Mouse (Mus musculus): ENCODE results near the gene Tlk1. TPM values are rescaled to one million over a fixed set of nuclear protein-coding genes. Genes with fewer than 3 reads are reported as not detected.

Gene Tlk1
- total and polyA plus RNA-seq, 3 experiments = 13.1 to 37.6 (median 17.4) TPM

GRCm38 (mm10) chr2:70845871-70846270 is 20.3 kb upstream of the Tlk1 start:
- H3K4me3 ChIP-seq (replicated peaks in 1 of 3; ENCODE audit: low read depth in 2 of 3, low read length in 2 of 3, poor library complexity in 1 of 3) = no peak overlapping the region
- H3K27ac ChIP-seq (ENCODE audit: insufficient read depth, low read depth) = no peak overlapping the region
- H3K27me3 ChIP-seq (replicated peaks) = no peaks in the 10 kb centered on the region
- no peak for DNase-seq (ENCODE audit: extremely low read depth)
- no peaks in the 10 kb centered on the region for H3K9me3 ChIP-seq (replicated peaks; ENCODE audit: low read length)
- no peak overlapping the region for H3K9ac ChIP-seq (ENCODE audit: insufficient read depth, low read depth)
- in situ Hi-C loops (cut with MboI; ENCODE audit: low pct_ligation_motif_present, low pct_unique_long_range_greater_than_20kb, low sequenced_read_pairs) = no loop called here
- H3K4me2 ChIP-seq (ENCODE audit: insufficient read depth, low read depth, poor library complexity, severe bottlenecking) = no peak overlapping the region
- no peaks in the 10 kb centered on the region for H3K36me3 ChIP-seq (replicated peaks in 1 of 2; ENCODE audit: control insufficient read depth in 1 of 2, insufficient read depth in 1 of 2, low read length in 1 of 2)
- no peaks in the 10 kb centered on the region for H3K79me2 ChIP-seq (replicated peaks; ENCODE audit: control insufficient read depth, extremely low read depth, insufficient read depth, poor library complexity, severe bottlenecking)
- TF ChIP-seq RAD21 (IDR thresholded peaks at IDR 0.05; ENCODE audit: low read depth, low read length) = no peak
- TF ChIP-seq TCF12 (IDR thresholded peaks at IDR 0.05; ENCODE audit: low read depth, low read length) = no peak
- no peak for TF ChIP-seq ETS1 (conservative IDR thresholded peaks at IDR 0.05; ENCODE audit: low read depth, low read length)
- TF ChIP-seq MAZ (IDR thresholded peaks at IDR 0.05; ENCODE audit: low read depth, low read length) = no peak
- TF ChIP-seq CHD2 (IDR thresholded peaks at IDR 0.05; ENCODE audit: low read length) = no peak
- no peak for TF ChIP-seq EP300 (IDR thresholded peaks at IDR 0.05; ENCODE audit: low read length)
- TF ChIP-seq POLR2A (IDR thresholded peaks at IDR 0.05; ENCODE audit: low read depth, low read length) = no peak
- TF ChIP-seq USF2 (conservative IDR thresholded peaks at IDR 0.05; ENCODE audit: low read depth, low read length) = no peak
- TF ChIP-seq USF1 (IDR thresholded peaks at IDR 0.05; ENCODE audit: low read depth, low read length) = no peak
- dilution Hi-C loops (cut with MboI; ENCODE audit: extremely low pct_ligation_motif_present, extremely low pct_unique_long_range_greater_than_20kb, low sequenced_read_pairs) = no loop called here
- peaks cover 3 to 9% of the 10 kb centered on the region in 2 experiments; a peak in 3 of 4 replicates for H3K4me1 ChIP-seq (ENCODE audit: control insufficient read depth in 1 of 2, insufficient read depth in 2 of 2)

DNA sequence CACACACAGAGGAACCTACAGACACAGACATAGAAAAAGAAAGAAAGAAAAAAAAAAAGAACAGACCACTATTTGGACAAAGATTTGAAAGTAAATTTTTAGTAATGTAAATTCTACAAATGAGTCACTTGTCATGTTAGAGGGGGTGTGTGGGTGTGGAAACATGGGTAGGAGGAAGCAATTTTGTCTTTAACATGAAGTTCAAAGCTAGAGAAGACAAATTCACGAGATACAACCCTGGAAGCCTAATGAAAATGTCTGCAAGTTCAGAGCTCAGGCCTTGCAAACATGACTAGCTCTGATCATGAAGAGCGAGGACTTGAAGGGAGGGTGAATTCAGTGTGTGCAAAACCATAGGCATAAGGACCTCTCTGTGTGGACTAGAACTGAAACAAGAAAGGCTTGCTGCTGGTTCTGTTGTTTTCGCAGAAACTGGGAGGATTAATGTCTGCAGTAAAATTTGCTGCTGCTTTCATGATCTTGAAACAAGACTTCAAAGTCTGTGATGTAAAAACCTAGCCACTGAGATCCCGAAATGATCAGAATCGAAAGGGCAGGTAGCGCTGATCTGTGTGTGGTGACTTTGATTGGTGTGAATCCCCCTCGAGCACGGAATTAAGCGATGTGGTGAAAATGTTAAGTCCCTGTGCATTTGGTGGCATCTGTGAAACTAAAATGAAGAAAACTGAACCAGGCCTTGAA is 19.3 kb upstream of the Tlk1 start:
- Histone ChIP-seq H3K27ac (ENCODE audit: insufficient read depth, low read depth) (no peak overlapping the region), H3K79me2 (replicated peaks; ENCODE audit: control insufficient read depth, extremely low read depth, insufficient read depth, poor library complexity, severe bottlenecking) (no peaks in the 10 kb centered on the region), H3K4me2 (ENCODE audit: insufficient read depth, low read depth, poor library complexity, severe bottlenecking) (peak overlapping the region; percentile 77), H3K4me3 (replicated peaks in 1 of 3; ENCODE audit: low read depth in 2 of 3, low read length in 2 of 3, poor library complexity in 1 of 3) (no peak overlapping the region), H3K27me3 (replicated peaks) (no peaks in the 10 kb centered on the region), H3K9ac (ENCODE audit: insufficient read depth, low read depth) (peak overlapping the region; percentile 22), H3K4me1 (ENCODE audit: control insufficient read depth in 1 of 2, insufficient read depth in 2 of 2) (peaks cover 3 to 9% of the 10 kb centered on the region in 2 experiments; a peak in 3 of 4 replicates), H3K9me3 (replicated peaks; ENCODE audit: low read length) (no peaks in the 10 kb centered on the region), H3K36me3 (replicated peaks in 1 of 2; ENCODE audit: control insufficient read depth in 1 of 2, insufficient read depth in 1 of 2, low read length in 1 of 2) (no peaks in the 10 kb centered on the region)
- peak; percentile 91 for TF ChIP-seq IRF4 (IDR thresholded peaks at IDR 0.05; ENCODE audit: low read depth, low read length)
- peak; percentile 61; the same call in 1 of the 2 replicates for TF ChIP-seq ETS1 (conservative IDR thresholded peaks at IDR 0.05; ENCODE audit: low read depth, low read length)
- no peak for TF ChIP-seq MYC (IDR thresholded peaks at IDR 0.05; ENCODE audit: low read depth, low read length)
- TF ChIP-seq E2F4 (IDR thresholded peaks at IDR 0.05; ENCODE audit: insufficient replicate concordance, low read depth, low read length) = no peak
- no peak for TF ChIP-seq NRF1 (IDR thresholded peaks at IDR 0.05; ENCODE audit: low read depth, low read length)
- TF ChIP-seq MEF2A (IDR thresholded peaks at IDR 0.05; ENCODE audit: borderline replicate concordance, low read depth, low read length) = peak; percentile 64; the same call in 1 of the 2 replicates
- peak; percentile 70 for TF ChIP-seq BHLHE40 (IDR thresholded peaks at IDR 0.05; ENCODE audit: low read depth, low read length)
- TF ChIP-seq TCF12 (IDR thresholded peaks at IDR 0.05; ENCODE audit: low read depth, low read length) = peak; percentile 68; the same call in 1 of the 2 replicates
- peak; percentile 4; the same call in 1 of the 2 replicates for TF ChIP-seq JUND (conservative IDR thresholded peaks at IDR 0.05; ENCODE audit: low read depth, low read length)
- TF ChIP-seq GABPA (IDR thresholded peaks at IDR 0.05; ENCODE audit: insufficient replicate concordance, low read depth, low read length) = no peak
- no peak for TF ChIP-seq MAZ (IDR thresholded peaks at IDR 0.05; ENCODE audit: low read depth, low read length)
- peak; percentile 67; the same call in 1 of the 2 replicates for TF ChIP-seq ZNF384 (IDR thresholded peaks at IDR 0.05; ENCODE audit: low read depth, low read length)
- TF ChIP-seq CHD1 (IDR thresholded peaks at IDR 0.05; ENCODE audit: low read depth, low read length) = no peak
- TF ChIP-seq ZC3H11A (IDR thresholded peaks at IDR 0.05; ENCODE audit: low read depth, low read length) = no peak
- TF ChIP-seq MAFK (IDR thresholded peaks at IDR 0.05; ENCODE audit: insufficient replicate concordance, low read length) = peak; percentile 72
- TF ChIP-seq EP300 (IDR thresholded peaks at IDR 0.05; ENCODE audit: low read length) = peak; percentile 86
- peak; percentile 40 for TF ChIP-seq JUN (IDR thresholded peaks at IDR 0.05; ENCODE audit: insufficient read depth, low read depth, low read length)
- TF ChIP-seq CHD2 (IDR thresholded peaks at IDR 0.05; ENCODE audit: low read length) = peak; percentile 65
- TF ChIP-seq USF1 (IDR thresholded peaks at IDR 0.05; ENCODE audit: low read depth, low read length) = no peak
- TF ChIP-seq RCOR1 (conservative IDR thresholded peaks at IDR 0.05; ENCODE audit: low read depth, low read length) = peak; percentile 87
- TF ChIP-seq KAT2A (IDR thresholded peaks at IDR 0.05; ENCODE audit: insufficient replicate concordance, low read length) = no peak
- in situ Hi-C loops (cut with MboI; ENCODE audit: low pct_ligation_motif_present, low pct_unique_long_range_greater_than_20kb, low sequenced_read_pairs) = no loop called here
- dilution Hi-C loops (cut with MboI; ENCODE audit: extremely low pct_ligation_motif_present, extremely low pct_unique_long_range_greater_than_20kb, low sequenced_read_pairs) = no loop called here
- no peak for DNase-seq (ENCODE audit: extremely low read depth)

All from CH12.LX (cell line).